Mouse (Mus musculus) embryonic facial prominence, embryonic 14.5 days (tissue): Measurements from ENCODE around the gene Hnrnpul1. TPM values are rescaled to one million over a fixed set of nuclear protein-coding genes. Genes with fewer than 3 reads are reported as not detected.
A peak's percentile ranks its signal among the peaks of the same experiment; 100 is the strongest.

Experiments
- ATAC-seq: fragments of 200-750 bp; cut with Nextera tagmentation; 2 replicates; pipeline ENCODE4 v1.8.0; 2017; ENCODE audit warnings: low read depth, moderate number of reproducible peaks, moderate TSS enrichment
- DNase-seq: peaks from one replicate; pipeline ENCODE4 v3.0.0-alpha.2; 2015; ENCODE audit warnings: low spot score
- H3K27ac ChIP-seq: fragments of 300-500 bp; sonication (generic); replicated peaks from 2 replicates; pipeline ENCODE4 v1.5.1; 2014; ENCODE audit warnings: low read depth, mild to moderate bottlenecking, low read length, moderate library complexity
- H3K27me3 ChIP-seq: fragments of 300-500 bp; sonication (generic); replicated peaks from 2 replicates; pipeline ENCODE4 v1.6.1; 2014; ENCODE audit warnings: low read length; ENCODE audit not compliant: control insufficient read depth, insufficient read depth
- H3K36me3 ChIP-seq: fragments of 300-500 bp; sonication (generic); 2 replicates; pipeline ENCODE4 v1.6.1; 2014; ENCODE audit warnings: low read length, mixed read lengths; ENCODE audit not compliant: control insufficient read depth, insufficient read depth
- H3K4me1 ChIP-seq: fragments of 300-500 bp; sonication (generic); 2 replicates; pipeline ENCODE4 v1.6.1; 2014; ENCODE audit warnings: antibody characterized with exemption, low read length; ENCODE audit not compliant: control insufficient read depth, insufficient read depth
- H3K4me2 ChIP-seq: fragments of 300-500 bp; sonication (generic); 2 replicates; pipeline ENCODE4 v1.6.1; 2014; ENCODE audit warnings: low read depth, mild to moderate bottlenecking, low read length, moderate library complexity, mixed read lengths
- H3K4me3 ChIP-seq: fragments of 300-500 bp; sonication (generic); 2 replicates; pipeline ENCODE4 v1.5.1; 2014; ENCODE audit warnings: low read depth, mild to moderate bottlenecking, low read length
- H3K9ac ChIP-seq: fragments of 300-500 bp; sonication (generic); 2 replicates; pipeline ENCODE4 v1.6.1; 2014; ENCODE audit warnings: low read depth, mild to moderate bottlenecking, low read length, moderate library complexity, mixed read lengths
- H3K9me3 ChIP-seq: fragments of 300-500 bp; sonication (generic); 2 replicates; pipeline ENCODE4 v1.6.1; 2016; ENCODE audit warnings: low read length; ENCODE audit not compliant: control insufficient read depth
- WGBS: fragments of 180-500 bp; shearing (Covaris S2); extraction: QIAGEN DNeasy Blood & Tissue Kit; methylation state at CpG from one replicate; pipeline ENCODE4 v1.1.7; 2014; 5-methylcytosine and 5-hydroxymethylcytosine counted together
- polyA plus RNA-seq: library from polyadenylated mRNA; unstranded; fragments of >200 nt; fragmentation: Nextera tagmentation; extraction: Ambion mirVana; gene quantifications from 2 replicates; pipeline ENCODE4 v1.2.1, GENCODE M21; 2014

The Hnrnpul1 gene
- polyA plus RNA-seq, 1 experiment from 2014 or later = 65.9 TPM

GRCm38 (mm10) chr7:25703793-25704494, 50.6 kb downstream of the Hnrnpul1 start:
- H3K9ac ChIP-seq = no peak overlapping the region
- H3K36me3 ChIP-seq = 0 out of 2 replicates have a peak, but pooled peaks cover 11% of the 10 kb centered on the region
- ATAC-seq = no peak; the same call in 1 of the 2 replicates
- H3K4me1 ChIP-seq = 0 out of 2 replicates have a peak, but pooled peaks cover 3% of the 10 kb centered on the region
- H3K4me2 ChIP-seq = no peak overlapping the region
- H3K9me3 ChIP-seq = peaks cover 5% of the 10 kb centered on the region; the same call in 1 of the 2 replicates
- no peak overlapping the region for H3K4me3 ChIP-seq
- 30% methylated on average over 10 of the region's 10 CpGs for WGBS
- 0 out of 2 replicates have a peak, but pooled peaks cover 5% of the 10 kb centered on the region for H3K27me3 ChIP-seq
- H3K27ac ChIP-seq = no peak overlapping the region
- no peak for DNase-seq

- ATAC-seq (no peak), DNase-seq (no peak)
- Histone ChIP-seq H3K9me3 (peaks cover 5% of the 10 kb centered on the region; the same call in 1 of the 2 replicates), H3K4me3 (no peak overlapping the region), H3K9ac (no peak overlapping the region), H3K4me2 (no peak overlapping the region), H3K27ac (no peak overlapping the region), H3K27me3 (0 out of 2 replicates have a peak, but pooled peaks cover 5% of the 10 kb centered on the region), H3K36me3 (0 out of 2 replicates have a peak, but pooled peaks cover 11% of the 10 kb centered on the region), H3K4me1 (0 out of 2 replicates have a peak, but pooled peaks cover 3% of the 10 kb centered on the region)
- WGBS = 88% methylated on average over 2 of the region's 2 CpGs
Observed at GRCm38 (mm10) chr7:25702350-25702749, 52.2 kb downstream of the Hnrnpul1 start.

- WGBS = 74% methylated on average over 12 of the region's 12 CpGs
- no peak overlapping the region for H3K4me3 ChIP-seq
Observed at GRCm38 (mm10) chr7:25700732-25701131, 53.8 kb downstream of the Hnrnpul1 start.

GRCm38 (mm10) chr7:25699851-25700250, 54.7 kb downstream of the Hnrnpul1 start:
- Histone ChIP-seq H3K9ac (no peak overlapping the region), H3K4me2 (no peak overlapping the region), H3K4me1 (0 out of 2 replicates have a peak, but pooled peaks cover 3% of the 10 kb centered on the region), H3K27ac (no peak overlapping the region), H3K36me3 (0 out of 2 replicates have a peak, but pooled peaks cover 11% of the 10 kb centered on the region), H3K9me3 (peaks cover 5% of the 10 kb centered on the region; the same call in 1 of the 2 replicates), H3K4me3 (no peak overlapping the region), H3K27me3 (0 out of 2 replicates have a peak, but pooled peaks cover 5% of the 10 kb centered on the region)
- ATAC-seq (no peak), DNase-seq (no peak)
- 51% methylated on average over 13 of the region's 13 CpGs for WGBS

More at GRCm38 (mm10) chr7:25700732-25701131, 53.8 kb downstream of the Hnrnpul1 start:
- no peak overlapping the region for H3K4me2 ChIP-seq
- 0 out of 2 replicates have a peak, but pooled peaks cover 5% of the 10 kb centered on the region for H3K27me3 ChIP-seq
- 0 out of 2 replicates have a peak, but pooled peaks cover 3% of the 10 kb centered on the region for H3K4me1 ChIP-seq
- ATAC-seq (no peak), DNase-seq (no peak)
- H3K27ac ChIP-seq = no peak overlapping the region
- 0 out of 2 replicates have a peak, but pooled peaks cover 11% of the 10 kb centered on the region for H3K36me3 ChIP-seq
- no peak overlapping the region for H3K9ac ChIP-seq
- peaks cover 5% of the 10 kb centered on the region; the same call in 1 of the 2 replicates for H3K9me3 ChIP-seq

- 62% methylated on average over 8 of the region's 8 CpGs for WGBS
- ATAC-seq = no peak
Observed at GRCm38 (mm10) chr7:25694104-25694503, 60.5 kb downstream of the Hnrnpul1 start.

GRCm38 (mm10) chr7:25690051-25690450, 64.5 kb downstream of the Hnrnpul1 start:
- peak overlapping the region; percentile 73; the same call in 1 of the 2 replicates for H3K4me3 ChIP-seq
- DNase-seq (no peak), ATAC-seq (no peak)
- WGBS = 32% methylated on average over 5 of the region's 5 CpGs
- H3K36me3 ChIP-seq = no peaks in the 10 kb centered on the region
- no peak overlapping the region for H3K9ac ChIP-seq
- 0 out of 2 replicates have a peak, but pooled peaks cover 3% of the 10 kb centered on the region for H3K9me3 ChIP-seq
- no peak overlapping the region for H3K27ac ChIP-seq
- peak overlapping the region; percentile 90 for H3K4me2 ChIP-seq
- H3K4me1 ChIP-seq = peaks cover 23% of the 10 kb centered on the region; the same call in 1 of the 2 replicates
- H3K27me3 ChIP-seq = peaks cover 46% of the 10 kb centered on the region

More at GRCm38 (mm10) chr7:25694104-25694503, 60.5 kb downstream of the Hnrnpul1 start:
- peaks cover 13% of the 10 kb centered on the region for H3K27me3 ChIP-seq
- DNase-seq = no peak
- H3K9me3 ChIP-seq = 0 out of 2 replicates have a peak, but pooled peaks cover 3% of the 10 kb centered on the region
- H3K27ac ChIP-seq = no peak overlapping the region
- no peak overlapping the region for H3K4me2 ChIP-seq
- peaks cover 5% of the 10 kb centered on the region; the same call in 1 of the 2 replicates for H3K4me1 ChIP-seq
- no peaks in the 10 kb centered on the region for H3K36me3 ChIP-seq
- no peak overlapping the region for H3K9ac ChIP-seq
- H3K4me3 ChIP-seq = no peak overlapping the region

- Histone ChIP-seq H3K4me2 (peak overlapping the region; percentile 90), H3K9me3 (0 out of 2 replicates have a peak, but pooled peaks cover 3% of the 10 kb centered on the region), H3K27me3 (peaks cover 46% of the 10 kb centered on the region), H3K4me1 (peaks cover 23% of the 10 kb centered on the region; the same call in 1 of the 2 replicates), H3K27ac (no peak overlapping the region), H3K9ac (peak overlapping the region; percentile 76; the same call in 1 of the 2 replicates), H3K4me3 (peak overlapping the region; percentile 73), H3K36me3 (no peaks in the 10 kb centered on the region)
- DNase-seq = no peak
- 11% methylated on average over 12 of the region's 12 CpGs for WGBS
- ATAC-seq = no peak
Observed at GRCm38 (mm10) chr7:25689603-25690021, 64.9 kb downstream of the Hnrnpul1 start.

GRCm38 (mm10) chr7:25688810-25689586, 65.6 kb downstream of the Hnrnpul1 start:
- Histone ChIP-seq H3K9me3 (0 out of 2 replicates have a peak, but pooled peaks cover 3% of the 10 kb centered on the region), H3K4me1 (peaks cover 23% of the 10 kb centered on the region; the same call in 1 of the 2 replicates), H3K27me3 (peaks cover 46% of the 10 kb centered on the region), H3K9ac (peak overlapping the region; percentile 76), H3K27ac (0 out of 2 replicates have a peak overlapping the region, but pooled peaks have one; percentile 6), H3K4me3 (peak overlapping the region; percentile 73), H3K4me2 (peak overlapping the region; percentile 90), H3K36me3 (no peaks in the 10 kb centered on the region)
- ATAC-seq = peak; percentile 32; the same call in 1 of the 2 replicates
- peak; percentile 77 for DNase-seq
- under 1% methylated on average over 39 of the region's 52 CpGs for WGBS
